Mouse (Mus musculus): ENCODE results near the gene Obscn.

- TF ChIP-seq EP300 (optimal IDR thresholded peaks at IDR 0.05) (no peak), CTCF (IDR thresholded peaks at IDR 0.05; ENCODE audit: low read depth) (no peak)
Measured at GRCm38 (mm10) chr11:59085200-59085599, 51.0 kb downstream of the Obscn start.
